Mouse (Mus musculus) bone marrow macrophage, adult 2 months (primary cell): ENCODE data around the gene Fhl2.

Experiments used
- CTCF ChIP-seq: IDR thresholded peaks from 2 replicates; pipeline ENCODE4 v1.5.1; 2012; ENCODE audit warnings: low read depth, mild to moderate bottlenecking, low read length, moderate library complexity
- POLR2A ChIP-seq: IDR thresholded peaks from 2 replicates; pipeline ENCODE4 v1.6.1; 2012; ENCODE audit warnings: mild to moderate bottlenecking, low read depth, low read length, borderline replicate concordance

- TF ChIP-seq CTCF (no peak), POLR2A (no peak)
These were observed 27.4 kb upstream of the Fhl2 start for GRCm38 (mm10) chr1:43224171-43224570.
